Mouse (Mus musculus) forebrain, embryonic 11.5 days (tissue): ENCODE results near the gene Cdh24. TPM values are rescaled to one million over a fixed set of nuclear protein-coding genes. Genes with fewer than 3 reads are reported as not detected.
A peak's percentile ranks its signal among the peaks of the same experiment; 100 is the strongest.

ENCODE experiments used
- ATAC-seq: fragments of 200-750 bp; cut with Nextera tagmentation; replicated peaks from 2 replicates; pipeline ENCODE4 v1.8.0; 2017; ENCODE audit warnings: moderate TSS enrichment; ENCODE audit not compliant: low FRiP score
- DNase-seq: peaks from one replicate; pipeline ENCODE4 v3.0.0-alpha.2; 2017; ENCODE audit warnings: low spot score
- H3K27ac ChIP-seq: fragments of 300-500 bp; sonication (generic); 2 replicates; pipeline ENCODE4 v1.5.1; 2014; ENCODE audit warnings: low read depth, low read length
- H3K27me3 ChIP-seq: fragments of 300-500 bp; sonication (generic); 2 replicates; pipeline ENCODE4 v1.6.1; 2014; ENCODE audit warnings: mild to moderate bottlenecking, low read length, mixed read lengths; ENCODE audit not compliant: control insufficient read depth, insufficient read depth
- H3K36me3 ChIP-seq: fragments of 300-500 bp; sonication (generic); 2 replicates; pipeline ENCODE4 v1.6.1; 2014; ENCODE audit warnings: mild to moderate bottlenecking, low read length, moderate library complexity, mixed read lengths; ENCODE audit not compliant: control insufficient read depth, insufficient read depth
- H3K4me1 ChIP-seq: fragments of 300-500 bp; sonication (generic); replicated peaks from 2 replicates; pipeline ENCODE4 v1.6.1; 2014; ENCODE audit warnings: low read length, mixed read lengths; ENCODE audit not compliant: control insufficient read depth, insufficient read depth
- H3K4me2 ChIP-seq: fragments of 300-500 bp; sonication (generic); 2 replicates; pipeline ENCODE4 v1.6.1; 2014; ENCODE audit warnings: low read depth, mild to moderate bottlenecking, low read length, moderate library complexity, mixed read lengths; ENCODE audit not compliant: severe bottlenecking
- H3K4me3 ChIP-seq: fragments of 300-500 bp; sonication (generic); 2 replicates; pipeline ENCODE4 v1.5.1; 2014; ENCODE audit warnings: low read depth, low read length
- H3K9ac ChIP-seq: fragments of 300-500 bp; sonication (generic); 2 replicates; pipeline ENCODE4 v1.6.1; 2014; ENCODE audit warnings: low read length
- H3K9me3 ChIP-seq: fragments of 300-500 bp; sonication (generic); 2 replicates; pipeline ENCODE4 v1.6.1; 2016; ENCODE audit warnings: low read length, mixed read lengths; ENCODE audit not compliant: control insufficient read depth
- WGBS: fragments of 180-500 bp; shearing (Covaris S2); extraction: QIAGEN DNeasy Blood & Tissue Kit; methylation state at CpG from one replicate; pipeline ENCODE4 v1.1.7; 2014; 5-methylcytosine and 5-hydroxymethylcytosine counted together
- polyA plus RNA-seq: library from polyadenylated mRNA; unstranded; fragments of >200 nt; fragmentation: Nextera tagmentation; extraction: Ambion mirVana; gene quantifications from 2 replicates; pipeline ENCODE4 v1.2.1, GENCODE M21; 2014

Cdh24 gene
- 10.5 and 12.3 TPM in 2 replicates for polyA plus RNA-seq

- WGBS: under 1% methylated on average over 40 of the region's 52 CpGs
- DNase-seq (peak; percentile 96), ATAC-seq (peak; percentile 90)
- H3K9me3 ChIP-seq: no peaks in the 10 kb centered on the region
- no peaks in the 10 kb centered on the region for H3K27me3 ChIP-seq
- peak within 1 kb of the TSS; percentile 79 for H3K27ac ChIP-seq
- peak within 1 kb of the TSS; percentile 93 for H3K9ac ChIP-seq
- H3K4me2 ChIP-seq: peak within 1 kb of the TSS; percentile 84
- peak within 1 kb of the TSS; percentile 69 for H3K4me3 ChIP-seq
- H3K36me3 ChIP-seq: peaks cover 24% of the 10 kb centered on the region
- peaks cover 7% of the 10 kb centered on the region for H3K4me1 ChIP-seq
Observed at GRCm38 (mm10) chr14:54641305-54641969, at the start of gene Cdh24. TSS of gene Cdh24 (minus strand) at chr14:54641364.

GRCm38 (mm10) chr14:54687251-54687650 lies 46.1 kb upstream of the Cdh24 start:
- DNase-seq (no peak), ATAC-seq (no peak)
- Histone ChIP-seq H3K4me1 (peaks cover 5% of the 10 kb centered on the region; the same call in 1 of the 2 replicates), H3K9me3 (no peaks in the 10 kb centered on the region), H3K4me2 (peak overlapping the region; percentile 63), H3K27ac (no peak overlapping the region), H3K36me3 (peaks cover 6% of the 10 kb centered on the region), H3K27me3 (no peaks in the 10 kb centered on the region), H3K9ac (peak overlapping the region; percentile 92), H3K4me3 (peak overlapping the region; percentile 75)
- WGBS: 7% methylated on average over 8 of the region's 8 CpGs

- Histone ChIP-seq H3K27me3 (no peaks in the 10 kb centered on the region), H3K36me3 (peaks cover 6% of the 10 kb centered on the region), H3K9ac (peak within 1 kb of the TSS; percentile 92), H3K27ac (peak within 1 kb of the TSS; percentile 69), H3K4me1 (peaks cover 5% of the 10 kb centered on the region; the same call in 1 of the 2 replicates), H3K4me2 (peak within 1 kb of the TSS; percentile 78), H3K9me3 (no peaks in the 10 kb centered on the region), H3K4me3 (peak within 1 kb of the TSS; percentile 75)
- peak; percentile 99 for DNase-seq
- WGBS: under 1% methylated on average over 44 of the region's 44 CpGs
- ATAC-seq: peak; percentile 97
Observed at GRCm38 (mm10) chr14:54686522-54687143, 45.5 kb upstream of the Cdh24 start, which contains the start of gene Acin1. TSS of gene Acin1 (minus strand) at chr14:54686931.

GRCm38 (mm10) chr14:54686063-54686521 lies 44.9 kb upstream of the Cdh24 start, which contains the start of gene 1700123O20Rik:
TSS of gene 1700123O20Rik (plus strand) at chr14:54686216.
- peak; percentile 87 for DNase-seq
- ATAC-seq: peak; percentile 78
- under 1% methylated on average over 41 of the region's 41 CpGs for WGBS

GRCm38 (mm10) chr14:54685471-54685870 lies 44.3 kb upstream of the Cdh24 start:
- Histone ChIP-seq H3K27ac (no peak overlapping the region), H3K4me2 (peak overlapping the region; percentile 78), H3K9me3 (no peaks in the 10 kb centered on the region), H3K9ac (peak overlapping the region; percentile 92), H3K27me3 (no peaks in the 10 kb centered on the region), H3K36me3 (peaks cover under 1% of the 10 kb centered on the region), H3K4me1 (peaks cover 5% of the 10 kb centered on the region; the same call in 1 of the 2 replicates), H3K4me3 (peak overlapping the region; percentile 75)
- WGBS: 15% methylated on average over 8 of the region's 8 CpGs
- DNase-seq (no peak), ATAC-seq (0 out of 2 replicates have a peak, but pooled peaks have one; percentile 1)

More at GRCm38 (mm10) chr14:54686063-54686521, 44.9 kb upstream of the Cdh24 start, which contains the start of gene 1700123O20Rik:
- H3K9ac ChIP-seq: peak within 1 kb of the TSS; percentile 92
- H3K27ac ChIP-seq: peak within 1 kb of the TSS; percentile 69
- peak within 1 kb of the TSS; percentile 75 for H3K4me3 ChIP-seq
- no peaks in the 10 kb centered on the region for H3K27me3 ChIP-seq
- H3K36me3 ChIP-seq: peaks cover 6% of the 10 kb centered on the region
- H3K9me3 ChIP-seq: no peaks in the 10 kb centered on the region
- H3K4me1 ChIP-seq: peaks cover 5% of the 10 kb centered on the region; the same call in 1 of the 2 replicates
- H3K4me2 ChIP-seq: peak within 1 kb of the TSS; percentile 78

- Histone ChIP-seq H3K4me3 (no peak overlapping the region), H3K27ac (no peak overlapping the region), H3K27me3 (no peaks in the 10 kb centered on the region), H3K9me3 (no peaks in the 10 kb centered on the region), H3K4me1 (peaks cover 2% of the 10 kb centered on the region; the same call in 1 of the 2 replicates), H3K4me2 (no peak overlapping the region), H3K36me3 (no peaks in the 10 kb centered on the region; the same call in 1 of the 2 replicates), H3K9ac (no peak overlapping the region)
- DNase-seq (no peak), ATAC-seq (no peak)
- WGBS: 95% methylated on average over 3 of the region's 3 CpGs
Observed at GRCm38 (mm10) chr14:54682396-54682795, 41.2 kb upstream of the Cdh24 start.

GRCm38 (mm10) chr14:54678657-54679304 lies 37.6 kb upstream of the Cdh24 start:
- Histone ChIP-seq H3K9me3 (no peaks in the 10 kb centered on the region), H3K4me1 (no peaks in the 10 kb centered on the region), H3K27ac (no peak overlapping the region), H3K4me2 (no peak overlapping the region), H3K27me3 (no peaks in the 10 kb centered on the region), H3K9ac (no peak overlapping the region), H3K4me3 (no peak overlapping the region), H3K36me3 (no peaks in the 10 kb centered on the region; the same call in 1 of the 2 replicates)
- no peak for DNase-seq
- 90% methylated on average over 16 of the region's 16 CpGs for WGBS
- no peak for ATAC-seq

GRCm38 (mm10) chr14:54676290-54676689 lies 35.1 kb upstream of the Cdh24 start:
- Histone ChIP-seq H3K4me1 (no peaks in the 10 kb centered on the region), H3K9ac (no peak overlapping the region)

More at GRCm38 (mm10) chr14:54676290-54676689, 35.1 kb upstream of the Cdh24 start:
- ATAC-seq: no peak
- Histone ChIP-seq H3K27ac (no peak overlapping the region), H3K4me3 (no peak overlapping the region), H3K9me3 (no peaks in the 10 kb centered on the region), H3K36me3 (no peaks in the 10 kb centered on the region; the same call in 1 of the 2 replicates), H3K4me2 (no peak overlapping the region), H3K27me3 (no peaks in the 10 kb centered on the region)
- WGBS: 95% methylated on average over 5 of the region's 5 CpGs
- DNase-seq: no peak
